Mouse (Mus musculus): ENCODE data around the gene Fgf14.
"Not testable (repeated sequence)": the region's sequence is repeated elsewhere in the genome, so short reads cannot be mapped to it uniquely, and the experiment has no call there.

The Fgf14 gene

GRCm38 (mm10) chr14:124485261-124485660, 191.7 kb downstream of the Fgf14 start:
- no peak for DNase-seq (ENCODE audit: extremely low read depth, low read depth, low spot score)

- no peak for DNase-seq (ENCODE audit: extremely low read depth, low read depth, low spot score)
These were observed 202.8 kb downstream of the Fgf14 start for GRCm38 (mm10) chr14:124474066-124474667.

GRCm38 (mm10) chr14:124470909-124471308, 206.0 kb downstream of the Fgf14 start:
- DNase-seq (ENCODE audit: extremely low read depth, low read depth, low spot score): no peak

- DNase-seq (ENCODE audit: extremely low read depth, low read depth, low spot score): no peak
These were observed 221.8 kb downstream of the Fgf14 start for GRCm38 (mm10) chr14:124455120-124455519.

GRCm38 (mm10) chr14:124446096-124446840, 230.7 kb downstream of the Fgf14 start:
- no peak for DNase-seq (ENCODE audit: extremely low read depth, low read depth, low spot score)

- DNase-seq (ENCODE audit: extremely low read depth, low read depth, low spot score): no peak
These were observed 232.1 kb downstream of the Fgf14 start for GRCm38 (mm10) chr14:124444831-124445230.

GRCm38 (mm10) chr14:124439298-124439697, 237.6 kb downstream of the Fgf14 start:
- DNase-seq (ENCODE audit: extremely low read depth, low read depth, low spot score): not testable (repeated sequence)

- DNase-seq (ENCODE audit: extremely low read depth, low read depth, low spot score): no peak
These were observed 265.0 kb downstream of the Fgf14 start for GRCm38 (mm10) chr14:124411890-124412289.

- DNase-seq (ENCODE audit: extremely low read depth, low read depth, low spot score): no peak
These were observed 266.0 kb downstream of the Fgf14 start for GRCm38 (mm10) chr14:124410945-124411344.

GRCm38 (mm10) chr14:124328391-124328790, 348.5 kb downstream of the Fgf14 start:
- no peak for DNase-seq (ENCODE audit: extremely low read depth, low read depth, low spot score)

- DNase-seq (ENCODE audit: extremely low read depth, low read depth, low spot score): no peak
These were observed 357.8 kb downstream of the Fgf14 start for GRCm38 (mm10) chr14:124319017-124319718.

GRCm38 (mm10) chr14:124315513-124315912, 361.4 kb downstream of the Fgf14 start:
- DNase-seq (ENCODE audit: extremely low read depth, low read depth, low spot score): no peak

GRCm38 (mm10) chr14:124287027-124287426, 389.9 kb downstream of the Fgf14 start:
- no peak for DNase-seq (ENCODE audit: extremely low read depth, low read depth, low spot score)

GRCm38 (mm10) chr14:124278384-124278944, 398.5 kb downstream of the Fgf14 start:
- DNase-seq (ENCODE audit: extremely low read depth, low read depth, low spot score): no peak

- DNase-seq (ENCODE audit: extremely low read depth, low read depth, low spot score): no peak
These were observed 409.9 kb downstream of the Fgf14 start for GRCm38 (mm10) chr14:124266977-124267376.

GRCm38 (mm10) chr14:124264541-124265059, 412.3 kb downstream of the Fgf14 start:
- DNase-seq (ENCODE audit: extremely low read depth, low read depth, low spot score): no peak

- no peak for DNase-seq (ENCODE audit: extremely low read depth, low read depth, low spot score)
These were observed 413.7 kb downstream of the Fgf14 start for GRCm38 (mm10) chr14:124263199-124263598.

GRCm38 (mm10) chr14:124247517-124247916, 429.4 kb downstream of the Fgf14 start:
- no peak for DNase-seq (ENCODE audit: extremely low read depth, low read depth, low spot score)

GRCm38 (mm10) chr14:124223445-124223844, 453.5 kb downstream of the Fgf14 start:
- DNase-seq (ENCODE audit: extremely low read depth, low read depth, low spot score): no peak

GRCm38 (mm10) chr14:124222447-124222846, 454.5 kb downstream of the Fgf14 start:
- no peak for DNase-seq (ENCODE audit: extremely low read depth, low read depth, low spot score)

- DNase-seq (ENCODE audit: extremely low read depth, low read depth, low spot score): no peak
These were observed 455.9 kb downstream of the Fgf14 start for GRCm38 (mm10) chr14:124220979-124221378.

Measured in fat pad, adult 2 months (tissue).